Mouse (Mus musculus): ENCODE data around the gene Ovol1.

GRCm38 (mm10) chr19:5503687-5504086 is 56.8 kb downstream of the Ovol1 start, which contains the start of gene 1700020D05Rik:
- TF ChIP-seq GATA1 (IDR thresholded peaks at IDR 0.05; ENCODE audit: borderline replicate concordance, low read length): no peak
- TF ChIP-seq FLI1 (IDR thresholded peaks at IDR 0.05; ENCODE audit: low read length): no peak
